Mouse (Mus musculus): Measurements from ENCODE around the gene Ncl. TPM values are rescaled to one million over a fixed set of nuclear protein-coding genes. Genes with fewer than 3 reads are reported as not detected.

Gene Ncl
- total and polyA plus RNA-seq, 3 experiments, result 246 to 1,708 (median 370) TPM

GRCm38 (mm10) chr1:86360441-86360840, 1.2 kb upstream of the Ncl start:
- H3K9me3 ChIP-seq (replicated peaks; ENCODE audit: insufficient read depth, low read length), result no peaks in the 10 kb centered on the region
- H3K79me2 ChIP-seq (ENCODE audit: control insufficient read depth, insufficient read depth, low read length, poor library complexity), result peaks cover 49% of the 10 kb centered on the region
- TF ChIP-seq MXI1 (IDR thresholded peaks at IDR 0.05; ENCODE audit: low read depth, low read length) (no peak), GATA1 (IDR thresholded peaks at IDR 0.05; ENCODE audit: low read depth, low read length) (peak; percentile 29; the same call in 1 of the 2 replicates), CHD1 (IDR thresholded peaks at IDR 0.05; ENCODE audit: low read depth, low read length) (no peak), POLR2A (IDR thresholded peaks at IDR 0.05; ENCODE audit: control insufficient read depth in 1 of 2, insufficient read depth in 1 of 2, low read depth in 1 of 2, low read length in 2 of 2, poor library complexity in 1 of 2) (no peak), HCFC1 (IDR thresholded peaks at IDR 0.05; ENCODE audit: low read depth, low read length) (no peak), POLR2AphosphoS5 (IDR thresholded peaks at IDR 0.05; ENCODE audit: borderline replicate concordance, low read depth, low read length) (no peak), GABPA (IDR thresholded peaks at IDR 0.05; ENCODE audit: low read depth, low read length) (no peak), NELFE (IDR thresholded peaks at IDR 0.05; ENCODE audit: low read depth, low read length) (no peak), MYC (IDR thresholded peaks at IDR 0.05; ENCODE audit: low read depth, low read length) (0 out of 2 replicates have a peak, but pooled peaks have one; percentile 17), POLR2AphosphoS2 (IDR thresholded peaks at IDR 0.05; ENCODE audit: low read length) (no peak; the same call in 1 of the 2 replicates), TBP (IDR thresholded peaks at IDR 0.05; ENCODE audit: low read depth, low read length) (0 out of 2 replicates have a peak, but pooled peaks have one; percentile 6)
- H3K4me1 ChIP-seq (ENCODE audit: control insufficient read depth in 1 of 2, insufficient read depth in 2 of 2, low read length in 2 of 2), result peaks cover 12 to 23% of the 10 kb centered on the region in 2 experiments
- peak overlapping the region; percentile 81 for H3K27ac ChIP-seq (ENCODE audit: control insufficient read depth, low read depth, low read length)
- H3K9ac ChIP-seq (ENCODE audit: control insufficient read depth, low read depth, low read length, poor library complexity, severe bottlenecking), result peak overlapping the region; percentile 83
- peaks cover 25 to 42% of the 10 kb centered on the region in 2 experiments for H3K36me3 ChIP-seq (ENCODE audit: control insufficient read depth in 1 of 2, insufficient read depth in 2 of 2, low read length in 2 of 2)
- H3K4me3 ChIP-seq (ENCODE audit: control insufficient read depth in 1 of 2, insufficient read depth in 1 of 2, low read depth in 2 of 2, low read length in 2 of 2), result peak overlapping the region; percentile 76 to 93
- DNase-seq (ENCODE audit: low read depth, low spot score), result peak; percentile 70
- H3K27me3 ChIP-seq (ENCODE audit: control insufficient read depth in 1 of 2, insufficient read depth in 2 of 2, low read length in 2 of 2), result no peaks in the 10 kb centered on the region

GRCm38 (mm10) chr1:86359798-86360179, 589 bp upstream of the Ncl start:
- peak; percentile 83 for DNase-seq (ENCODE audit: low read depth, low spot score)
- Histone ChIP-seq H3K4me1 (ENCODE audit: control insufficient read depth in 1 of 2, insufficient read depth in 2 of 2, low read length in 2 of 2) (peaks cover 12 to 30% of the 10 kb centered on the region in 2 experiments), H3K9ac (ENCODE audit: control insufficient read depth, low read depth, low read length, poor library complexity, severe bottlenecking) (peak overlapping the region; percentile 83), H3K27ac (ENCODE audit: control insufficient read depth, low read depth, low read length) (peak overlapping the region; percentile 81), H3K4me3 (ENCODE audit: control insufficient read depth in 1 of 2, insufficient read depth in 1 of 2, low read depth in 2 of 2, low read length in 2 of 2) (peak overlapping the region; percentile 76 to 93), H3K79me2 (ENCODE audit: control insufficient read depth, insufficient read depth, low read length, poor library complexity) (peaks cover 55% of the 10 kb centered on the region), H3K27me3 (ENCODE audit: control insufficient read depth in 1 of 2, insufficient read depth in 2 of 2, low read length in 2 of 2) (no peaks in the 10 kb centered on the region), H3K9me3 (replicated peaks; ENCODE audit: insufficient read depth, low read length) (no peaks in the 10 kb centered on the region), H3K36me3 (ENCODE audit: control insufficient read depth in 1 of 2, insufficient read depth in 2 of 2, low read length in 2 of 2) (peaks cover 30 to 48% of the 10 kb centered on the region in 2 experiments)
- TF ChIP-seq SIN3A (IDR thresholded peaks at IDR 0.05; ENCODE audit: low read length) (peak; percentile 45), POLR2A (IDR thresholded peaks at IDR 0.05; ENCODE audit: control insufficient read depth in 1 of 2, insufficient read depth in 1 of 2, low read depth in 1 of 2, low read length in 2 of 2, poor library complexity in 1 of 2) (peak; percentile 24 to 76; a peak in 1 of 4 replicates), CHD1 (IDR thresholded peaks at IDR 0.05; ENCODE audit: low read depth, low read length) (no peak), MAX (IDR thresholded peaks at IDR 0.05; ENCODE audit: low read length) (no peak)

GRCm38 (mm10) chr1:86358229-86358905, 833 bp downstream of the Ncl start:
- peak overlapping the region; percentile 57 to 99 for H3K4me3 ChIP-seq (ENCODE audit: control insufficient read depth in 1 of 2, insufficient read depth in 1 of 2, low read depth in 2 of 2, low read length in 2 of 2)
- H3K27me3 ChIP-seq (ENCODE audit: control insufficient read depth in 1 of 2, insufficient read depth in 2 of 2, low read length in 2 of 2), result no peaks in the 10 kb centered on the region
- peaks cover 12 to 31% of the 10 kb centered on the region in 2 experiments for H3K4me1 ChIP-seq (ENCODE audit: control insufficient read depth in 1 of 2, insufficient read depth in 2 of 2, low read length in 2 of 2)
- H3K79me2 ChIP-seq (ENCODE audit: control insufficient read depth, insufficient read depth, low read length, poor library complexity), result peaks cover 65% of the 10 kb centered on the region
- no peak for DNase-seq (ENCODE audit: low read depth, low spot score)
- H3K36me3 ChIP-seq (ENCODE audit: control insufficient read depth in 1 of 2, insufficient read depth in 2 of 2, low read length in 2 of 2), result peaks cover 41 to 63% of the 10 kb centered on the region in 2 experiments
- no peaks in the 10 kb centered on the region for H3K9me3 ChIP-seq (replicated peaks; ENCODE audit: insufficient read depth, low read length)
- H3K27ac ChIP-seq (ENCODE audit: control insufficient read depth, low read depth, low read length), result peak overlapping the region; percentile 97
- peak overlapping the region; percentile 100 for H3K9ac ChIP-seq (ENCODE audit: control insufficient read depth, low read depth, low read length, poor library complexity, severe bottlenecking)
- TF ChIP-seq BHLHE40 (IDR thresholded peaks at IDR 0.05; ENCODE audit: borderline replicate concordance, low read depth, low read length), result peak; percentile 90
- no peak for TF ChIP-seq TAL1 (IDR thresholded peaks at IDR 0.05; ENCODE audit: low read length)
- no peak for TF ChIP-seq ZNF384 (IDR thresholded peaks at IDR 0.05; ENCODE audit: low read depth, low read length)
- no peak for TF ChIP-seq KAT2A (conservative IDR thresholded peaks at IDR 0.05; ENCODE audit: low read depth, low read length)
- no peak for TF ChIP-seq RCOR1 (IDR thresholded peaks at IDR 0.05; ENCODE audit: low read depth, low read length)
- TF ChIP-seq ZKSCAN1 (IDR thresholded peaks at IDR 0.05; ENCODE audit: low read depth, low read length), result no peak
- no peak for TF ChIP-seq RAD21 (IDR thresholded peaks at IDR 0.05; ENCODE audit: low read depth, low read length)
- TF ChIP-seq HCFC1 (IDR thresholded peaks at IDR 0.05; ENCODE audit: low read depth, low read length), result no peak
- no peak for TF ChIP-seq JUND (IDR thresholded peaks at IDR 0.05; ENCODE audit: low read depth, low read length)
- no peak; the same call in 1 of the 2 replicates for TF ChIP-seq POLR2AphosphoS2 (IDR thresholded peaks at IDR 0.05; ENCODE audit: low read length)
- no peak for TF ChIP-seq GABPA (IDR thresholded peaks at IDR 0.05; ENCODE audit: low read depth, low read length)
- no peak for TF ChIP-seq CHD2 (IDR thresholded peaks at IDR 0.05; ENCODE audit: low read length)
- peak; percentile 95; the same call in 1 of the 2 replicates for TF ChIP-seq CHD1 (IDR thresholded peaks at IDR 0.05; ENCODE audit: low read depth, low read length)
- no peak for TF ChIP-seq USF2 (IDR thresholded peaks at IDR 0.05; ENCODE audit: borderline replicate concordance in 1 of 2, insufficient read depth in 1 of 2, low read depth in 1 of 2, low read length in 2 of 2)
- TF ChIP-seq CTCF (IDR thresholded peaks at IDR 0.05 in 2 of 3, conservative IDR thresholded peaks at IDR 0.05 in 1 of 3; ENCODE audit: control insufficient read depth in 1 of 3, insufficient read depth in 1 of 3, low read depth in 2 of 3, low read length in 3 of 3, poor library complexity in 1 of 3, severe bottlenecking in 1 of 3), result no peak
